Mouse (Mus musculus): ENCODE measurements at regions not wholly inside any gene's neighbourhood (a gene's known extent, or its start where the extent isn't known, plus 50 kb on each side); places are given as distances from the start of the nearest gene placed in this dataset.

- H3K27me3 ChIP-seq (ENCODE audit: insufficient read depth, low read length): no peaks in the 10 kb centered on the region
- ATAC-seq (replicated peaks; ENCODE audit: low FRiP score, low read depth) (no peak), DNase-seq (ENCODE audit: low spot score) (no peak)
- H3K27ac ChIP-seq: no peak overlapping the region
- no peak overlapping the region for H3K9ac ChIP-seq (ENCODE audit: low read depth, low read length)
- WGBS: 83% methylated on average over 2 of the region's 2 CpGs
- H3K36me3 ChIP-seq (ENCODE audit: insufficient read depth, low read length): no peaks in the 10 kb centered on the region
- no peak overlapping the region for H3K4me2 ChIP-seq (ENCODE audit: low read length)
- H3K9me3 ChIP-seq (replicated peaks; ENCODE audit: low read length): no peaks in the 10 kb centered on the region
- TF ChIP-seq CTCF (IDR thresholded peaks at IDR 0.05; ENCODE audit: low read depth): no peak
- no peaks in the 10 kb centered on the region for H3K4me1 ChIP-seq (replicated peaks; ENCODE audit: insufficient read depth, low read length)
- H3K4me3 ChIP-seq (replicated peaks; ENCODE audit: low read depth, low read length): no peak overlapping the region
These were observed 335.6 kb upstream of the Ptger4 start for GRCm38 (mm10) chr15:5579559-5579958.

GRCm38 (mm10) chr15:5580416-5580815 lies 336.4 kb upstream of the Ptger4 start:
- ATAC-seq (replicated peaks; ENCODE audit: low FRiP score, low read depth) (no peak), DNase-seq (ENCODE audit: low spot score) (no peak)
- 98% methylated on average over 4 of the region's 4 CpGs for WGBS
- no peak overlapping the region for H3K9ac ChIP-seq (ENCODE audit: low read depth, low read length)
- H3K36me3 ChIP-seq (ENCODE audit: insufficient read depth, low read length): no peaks in the 10 kb centered on the region
- no peaks in the 10 kb centered on the region for H3K27me3 ChIP-seq (ENCODE audit: insufficient read depth, low read length)
- no peak overlapping the region for H3K4me2 ChIP-seq (ENCODE audit: low read length)
- H3K4me3 ChIP-seq (replicated peaks; ENCODE audit: low read depth, low read length): no peak overlapping the region
- no peak for TF ChIP-seq CTCF (IDR thresholded peaks at IDR 0.05; ENCODE audit: low read depth)
- no peak overlapping the region for H3K27ac ChIP-seq
- H3K9me3 ChIP-seq (replicated peaks; ENCODE audit: low read length): no peaks in the 10 kb centered on the region
- H3K4me1 ChIP-seq (replicated peaks; ENCODE audit: insufficient read depth, low read length): no peaks in the 10 kb centered on the region

GRCm38 (mm10) chr15:5584381-5584780 lies 340.4 kb upstream of the Ptger4 start:
- no peaks in the 10 kb centered on the region for H3K9me3 ChIP-seq (replicated peaks; ENCODE audit: low read length)
- no peak for TF ChIP-seq CTCF (IDR thresholded peaks at IDR 0.05; ENCODE audit: low read depth)
- H3K9ac ChIP-seq (ENCODE audit: low read depth, low read length): no peak overlapping the region
- ATAC-seq (replicated peaks; ENCODE audit: low FRiP score, low read depth) (no peak), DNase-seq (ENCODE audit: low spot score) (no peak)
- H3K27ac ChIP-seq: no peak overlapping the region
- H3K4me2 ChIP-seq (ENCODE audit: low read length): no peak overlapping the region
- H3K36me3 ChIP-seq (ENCODE audit: insufficient read depth, low read length): no peaks in the 10 kb centered on the region
- WGBS: 83% methylated on average over 2 of the region's 2 CpGs
- H3K4me1 ChIP-seq (replicated peaks; ENCODE audit: insufficient read depth, low read length): no peaks in the 10 kb centered on the region
- H3K27me3 ChIP-seq (ENCODE audit: insufficient read depth, low read length): no peaks in the 10 kb centered on the region
- no peak overlapping the region for H3K4me3 ChIP-seq (replicated peaks; ENCODE audit: low read depth, low read length)

- Histone ChIP-seq H3K36me3 (ENCODE audit: insufficient read depth, low read length) (no peaks in the 10 kb centered on the region), H3K4me1 (replicated peaks; ENCODE audit: insufficient read depth, low read length) (no peaks in the 10 kb centered on the region), H3K4me2 (ENCODE audit: low read length) (no peak overlapping the region), H3K4me3 (replicated peaks; ENCODE audit: low read depth, low read length) (no peak overlapping the region), H3K9me3 (replicated peaks; ENCODE audit: low read length) (no peaks in the 10 kb centered on the region), H3K27me3 (ENCODE audit: insufficient read depth, low read length) (no peaks in the 10 kb centered on the region), H3K9ac (ENCODE audit: low read depth, low read length) (no peak overlapping the region), H3K27ac (no peak overlapping the region)
- no peak for ATAC-seq (replicated peaks; ENCODE audit: low FRiP score, low read depth)
- no peak for DNase-seq (ENCODE audit: low spot score)
- WGBS: 52% methylated on average over 4 of the region's 4 CpGs
- no peak for TF ChIP-seq CTCF (IDR thresholded peaks at IDR 0.05; ENCODE audit: low read depth)
These were observed 360.8 kb upstream of the Ptger4 start for GRCm38 (mm10) chr15:5604732-5605266.

GRCm38 (mm10) chr15:5607533-5607932 lies 363.5 kb upstream of the Ptger4 start:
- WGBS: 87% methylated on average over 2 of the region's 2 CpGs
- no peak overlapping the region for H3K4me3 ChIP-seq (replicated peaks; ENCODE audit: low read depth, low read length)
- ATAC-seq (replicated peaks; ENCODE audit: low FRiP score, low read depth) (no peak), DNase-seq (ENCODE audit: low spot score) (no peak)
- no peaks in the 10 kb centered on the region for H3K4me1 ChIP-seq (replicated peaks; ENCODE audit: insufficient read depth, low read length)
- H3K27me3 ChIP-seq (ENCODE audit: insufficient read depth, low read length): no peaks in the 10 kb centered on the region
- no peak overlapping the region for H3K9ac ChIP-seq (ENCODE audit: low read depth, low read length)
- TF ChIP-seq CTCF (IDR thresholded peaks at IDR 0.05; ENCODE audit: low read depth): no peak
- H3K4me2 ChIP-seq (ENCODE audit: low read length): no peak overlapping the region
- no peak overlapping the region for H3K27ac ChIP-seq
- no peaks in the 10 kb centered on the region for H3K36me3 ChIP-seq (ENCODE audit: insufficient read depth, low read length)
- H3K9me3 ChIP-seq (replicated peaks; ENCODE audit: low read length): no peaks in the 10 kb centered on the region

- Histone ChIP-seq H3K36me3 (ENCODE audit: insufficient read depth, low read length) (no peaks in the 10 kb centered on the region), H3K4me3 (replicated peaks; ENCODE audit: low read depth, low read length) (no peak overlapping the region), H3K4me2 (ENCODE audit: low read length) (no peak overlapping the region), H3K9ac (ENCODE audit: low read depth, low read length) (no peak overlapping the region), H3K4me1 (replicated peaks; ENCODE audit: insufficient read depth, low read length) (no peaks in the 10 kb centered on the region), H3K27ac (no peak overlapping the region), H3K27me3 (ENCODE audit: insufficient read depth, low read length) (no peaks in the 10 kb centered on the region), H3K9me3 (replicated peaks; ENCODE audit: low read length) (no peaks in the 10 kb centered on the region)
- ATAC-seq (replicated peaks; ENCODE audit: low FRiP score, low read depth): no peak
- no peak for TF ChIP-seq CTCF (IDR thresholded peaks at IDR 0.05; ENCODE audit: low read depth)
- WGBS: 76% methylated on average over 5 of the region's 5 CpGs
- DNase-seq (ENCODE audit: low spot score): no peak
These were observed 379.0 kb upstream of the Ptger4 start for GRCm38 (mm10) chr15:5623021-5623420.

GRCm38 (mm10) chr15:5625367-5625766 lies 381.4 kb upstream of the Ptger4 start:
- no peaks in the 10 kb centered on the region for H3K36me3 ChIP-seq (ENCODE audit: insufficient read depth, low read length)
- no peak overlapping the region for H3K4me3 ChIP-seq (replicated peaks; ENCODE audit: low read depth, low read length)
- no peak overlapping the region for H3K4me2 ChIP-seq (ENCODE audit: low read length)
- no peaks in the 10 kb centered on the region for H3K27me3 ChIP-seq (ENCODE audit: insufficient read depth, low read length)
- no peaks in the 10 kb centered on the region for H3K9me3 ChIP-seq (replicated peaks; ENCODE audit: low read length)
- no peaks in the 10 kb centered on the region for H3K4me1 ChIP-seq (replicated peaks; ENCODE audit: insufficient read depth, low read length)
- H3K9ac ChIP-seq (ENCODE audit: low read depth, low read length): no peak overlapping the region
- 88% methylated on average over 2 of the region's 2 CpGs for WGBS
- DNase-seq (ENCODE audit: low spot score): no peak
- TF ChIP-seq CTCF (IDR thresholded peaks at IDR 0.05; ENCODE audit: low read depth): no peak
- no peak overlapping the region for H3K27ac ChIP-seq
- no peak for ATAC-seq (replicated peaks; ENCODE audit: low FRiP score, low read depth)

Measured in kidney, postnatal 0 days (tissue).